Mouse (Mus musculus) limb, embryonic 14.5 days (tissue): Measurements from ENCODE around the gene Kctd7. TPM values are rescaled to one million over a fixed set of nuclear protein-coding genes. Genes with fewer than 3 reads are reported as not detected.

ENCODE experiments used
- ATAC-seq: fragments of 200-750 bp; cut with Nextera tagmentation; 2 replicates; pipeline ENCODE4 v1.8.0; 2017; ENCODE audit warnings: low read depth, moderate number of reproducible peaks, moderate TSS enrichment; ENCODE audit not compliant: low FRiP score
- DNase-seq: peaks from one replicate; pipeline ENCODE4 v3.0.0-alpha.2; 2015; ENCODE audit warnings: low spot score
- H3K27ac ChIP-seq: fragments of 300-500 bp; sonication (generic); replicated peaks from 2 replicates; pipeline ENCODE4 v1.5.1; 2014; ENCODE audit warnings: low read depth, mild to moderate bottlenecking, low read length, moderate library complexity, mixed read lengths
- H3K27me3 ChIP-seq: fragments of 300-500 bp; sonication (generic); 2 replicates; pipeline ENCODE4 v1.6.1; 2014; ENCODE audit warnings: low read length, mixed read lengths; ENCODE audit not compliant: control insufficient read depth, insufficient read depth
- H3K36me3 ChIP-seq: fragments of 300-500 bp; sonication (generic); 2 replicates; pipeline ENCODE4 v1.6.1; 2014; ENCODE audit warnings: mild to moderate bottlenecking, low read length, moderate library complexity, mixed read lengths; ENCODE audit not compliant: control insufficient read depth, insufficient read depth
- H3K4me1 ChIP-seq: fragments of 300-500 bp; sonication (generic); 2 replicates; pipeline ENCODE4 v1.6.1; 2014; ENCODE audit warnings: antibody characterized with exemption, low read length, mixed read lengths; ENCODE audit not compliant: control insufficient read depth, insufficient read depth
- H3K4me2 ChIP-seq: fragments of 300-500 bp; sonication (generic); replicated peaks from 2 replicates; pipeline ENCODE4 v1.6.1; 2014; ENCODE audit warnings: low read depth, mild to moderate bottlenecking, low read length, moderate library complexity; ENCODE audit not compliant: severe bottlenecking
- H3K4me3 ChIP-seq: fragments of 300-500 bp; sonication (generic); replicated peaks from 2 replicates; pipeline ENCODE4 v1.5.1; 2014; ENCODE audit warnings: low read length
- H3K9ac ChIP-seq: fragments of 300-500 bp; sonication (generic); 2 replicates; pipeline ENCODE4 v1.6.1; 2014; ENCODE audit warnings: mild to moderate bottlenecking, low read depth, low read length, moderate library complexity; ENCODE audit not compliant: severe bottlenecking
- H3K9me3 ChIP-seq: fragments of 300-500 bp; sonication (generic); 2 replicates; pipeline ENCODE4 v1.6.1; 2016; ENCODE audit warnings: low read length; ENCODE audit not compliant: control insufficient read depth
- POLR2A ChIP-seq: fragments of 200-500 bp; IDR thresholded peaks from 2 replicates; pipeline ENCODE4 v1.8.0; 2012; ENCODE audit warnings: inconsistent platforms, mild to moderate bottlenecking, moderate library complexity, borderline replicate concordance; ENCODE audit not compliant: insufficient read depth, insufficient read length; ENCODE audit errors: extremely low read depth
- WGBS: fragments of 180-500 bp; shearing (Covaris S2); extraction: QIAGEN DNeasy Blood & Tissue Kit; methylation state at CpG from one replicate; pipeline ENCODE4 v1.1.7; 2014; 5-methylcytosine and 5-hydroxymethylcytosine counted together
- polyA plus RNA-seq, 2 experiments: library from polyadenylated mRNA; depleted of rRNA in 1 of 2; stranded (reverse) in 1 of 2; unstranded in 1 of 2; fragments of >200 nt; fragmentation: Nextera tagmentation in 1 of 2; extraction: Ambion mirVana in 1 of 2; gene quantifications; 2 replicates each; pipeline versions ENCODE4 v1.2.1 to v1.2.3; 2012 to 2014

The Kctd7 gene
- polyA plus RNA-seq, 2 experiments = 5.5 to 6.2 TPM

DNA sequence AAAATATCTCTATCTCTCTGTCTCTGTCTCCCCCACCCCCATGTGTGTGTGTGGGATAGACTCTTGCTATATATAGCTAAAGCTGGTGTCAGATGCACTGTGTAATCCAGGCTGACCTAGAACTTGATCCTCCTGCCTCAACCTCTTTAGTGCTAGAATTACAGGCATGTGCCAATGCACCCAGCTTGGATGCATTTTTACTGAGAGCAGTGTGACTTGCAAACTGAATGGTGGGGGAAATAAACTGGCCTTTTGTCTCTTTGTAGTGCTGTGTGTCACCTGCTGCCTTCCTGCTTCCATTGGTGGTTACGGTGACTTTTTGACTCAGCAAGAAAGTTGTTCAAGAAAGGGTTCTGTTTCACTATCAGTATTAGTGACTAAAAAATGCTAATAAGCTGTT is 51.6 kb downstream of the Kctd7 start:
- no peak overlapping the region for H3K4me2 ChIP-seq
- peaks cover 52% of the 10 kb centered on the region for H3K36me3 ChIP-seq
- no peak overlapping the region for H3K4me3 ChIP-seq
- H3K27me3 ChIP-seq = no peaks in the 10 kb centered on the region
- H3K4me1 ChIP-seq = no peaks in the 10 kb centered on the region
- H3K27ac ChIP-seq = no peak overlapping the region
- no peak overlapping the region for H3K9ac ChIP-seq
- ATAC-seq (peak; percentile 60; the same call in 1 of the 2 replicates), DNase-seq (peak; percentile 3)
- no peaks in the 10 kb centered on the region for H3K9me3 ChIP-seq
- WGBS = 82% methylated on average over 1 of the region's 1 CpGs
- no peak for TF ChIP-seq POLR2A

- no peak overlapping the region for H3K9ac ChIP-seq
- peaks cover 47% of the 10 kb centered on the region for H3K36me3 ChIP-seq
- TF ChIP-seq POLR2A = no peak
- no peak overlapping the region for H3K27ac ChIP-seq
- H3K4me2 ChIP-seq = no peak overlapping the region
- H3K4me3 ChIP-seq = no peak overlapping the region
- WGBS = 89% methylated on average over 3 of the region's 3 CpGs
- ATAC-seq (no peak), DNase-seq (no peak)
- no peaks in the 10 kb centered on the region for H3K4me1 ChIP-seq
- H3K9me3 ChIP-seq = no peaks in the 10 kb centered on the region
- no peaks in the 10 kb centered on the region for H3K27me3 ChIP-seq
Observed at GRCm38 (mm10) chr5:130197454-130197853, 52.8 kb downstream of the Kctd7 start.

GRCm38 (mm10) chr5:130197981-130198380 is 53.3 kb downstream of the Kctd7 start:
- no peak for TF ChIP-seq POLR2A
- Histone ChIP-seq H3K4me3 (no peak overlapping the region), H3K9me3 (no peaks in the 10 kb centered on the region), H3K9ac (no peak overlapping the region), H3K27me3 (no peaks in the 10 kb centered on the region), H3K4me1 (no peaks in the 10 kb centered on the region), H3K4me2 (no peak overlapping the region), H3K27ac (no peak overlapping the region), H3K36me3 (peaks cover 43% of the 10 kb centered on the region)
- 93% methylated on average over 7 of the region's 7 CpGs for WGBS
- no peak for DNase-seq
- ATAC-seq = no peak

- 82% methylated on average over 10 of the region's 10 CpGs for WGBS
- no peak overlapping the region for H3K27ac ChIP-seq
Observed at GRCm38 (mm10) chr5:130200233-130201029, 55.8 kb downstream of the Kctd7 start.

GRCm38 (mm10) chr5:130203948-130204347 is 59.3 kb downstream of the Kctd7 start:
- H3K9me3 ChIP-seq = no peaks in the 10 kb centered on the region
- no peak for TF ChIP-seq POLR2A
- no peaks in the 10 kb centered on the region for H3K27me3 ChIP-seq
- no peak overlapping the region for H3K27ac ChIP-seq
- no peak for DNase-seq
- peaks cover 45% of the 10 kb centered on the region for H3K36me3 ChIP-seq
- no peak for ATAC-seq
- H3K4me1 ChIP-seq = no peaks in the 10 kb centered on the region
- H3K4me3 ChIP-seq = no peak overlapping the region
- no peak overlapping the region for H3K4me2 ChIP-seq
- WGBS = 84% methylated on average over 4 of the region's 4 CpGs
- no peak overlapping the region for H3K9ac ChIP-seq

More at GRCm38 (mm10) chr5:130200233-130201029, 55.8 kb downstream of the Kctd7 start:
- no peak for TF ChIP-seq POLR2A
- no peak overlapping the region for H3K4me2 ChIP-seq
- H3K27me3 ChIP-seq = no peaks in the 10 kb centered on the region
- no peak overlapping the region for H3K4me3 ChIP-seq
- no peak overlapping the region for H3K9ac ChIP-seq
- DNase-seq (no peak), ATAC-seq (no peak)
- H3K36me3 ChIP-seq = peaks cover 40% of the 10 kb centered on the region
- no peaks in the 10 kb centered on the region for H3K9me3 ChIP-seq
- H3K4me1 ChIP-seq = no peaks in the 10 kb centered on the region
